Mouse (Mus musculus) lung, embryonic 15.5 days (tissue): Measurements from ENCODE around the gene Eml1. TPM values are rescaled to one million over a fixed set of nuclear protein-coding genes. Genes with fewer than 3 reads are reported as not detected.

Experiments used
- ATAC-seq: fragments of 200-750 bp; cut with Nextera tagmentation; 2 replicates; pipeline ENCODE4 v1.8.0; 2017; ENCODE audit warnings: moderate number of reproducible peaks, borderline replicate concordance; ENCODE audit not compliant: low FRiP score, low TSS enrichment; ENCODE audit errors: extremely low read depth
- H3K27ac ChIP-seq: fragments of 300-500 bp; sonication (generic); 2 replicates; pipeline ENCODE4 v1.5.1; 2015; ENCODE audit warnings: moderate library complexity, mild to moderate bottlenecking, inconsistent platforms
- H3K27me3 ChIP-seq: fragments of 300-500 bp; sonication (generic); 2 replicates; pipeline ENCODE4 v1.6.1; 2015; ENCODE audit warnings: inconsistent platforms
- H3K36me3 ChIP-seq: fragments of 300-500 bp; sonication (generic); 2 replicates; pipeline ENCODE4 v1.6.1; 2015; ENCODE audit warnings: inconsistent platforms
- H3K4me1 ChIP-seq: fragments of 300-500 bp; sonication (generic); 2 replicates; pipeline ENCODE4 v1.6.1; 2015; ENCODE audit warnings: inconsistent platforms
- H3K4me2 ChIP-seq: fragments of 300-500 bp; sonication (generic); 2 replicates; pipeline ENCODE4 v1.6.1; 2015; ENCODE audit warnings: inconsistent platforms, mild to moderate bottlenecking, moderate library complexity
- H3K4me3 ChIP-seq: fragments of 300-500 bp; sonication (generic); 2 replicates; pipeline ENCODE4 v1.5.1; 2015; ENCODE audit warnings: mild to moderate bottlenecking, inconsistent platforms
- H3K9ac ChIP-seq: fragments of 300-500 bp; sonication (generic); 2 replicates; pipeline ENCODE4 v1.6.1; 2015; ENCODE audit warnings: inconsistent platforms
- H3K9me3 ChIP-seq: fragments of 300-500 bp; sonication (generic); 2 replicates; pipeline ENCODE4 v1.6.1; 2016; ENCODE audit warnings: inconsistent platforms
- WGBS: fragments of 180-500 bp; shearing (Covaris S2); methylation state at CpG from one replicate; pipeline ENCODE4 v1.1.7; 2015; 5-methylcytosine and 5-hydroxymethylcytosine counted together
- polyA plus RNA-seq: library from polyadenylated mRNA; unstranded; fragments of >200 nt; fragmentation: Nextera tagmentation; extraction: Ambion mirVana; gene quantifications from 2 replicates; pipeline ENCODE4 v1.2.1, GENCODE M21; 2015

Gene Eml1
- polyA plus RNA-seq, 1 experiment from 2014 or later = 117 TPM

DNA sequence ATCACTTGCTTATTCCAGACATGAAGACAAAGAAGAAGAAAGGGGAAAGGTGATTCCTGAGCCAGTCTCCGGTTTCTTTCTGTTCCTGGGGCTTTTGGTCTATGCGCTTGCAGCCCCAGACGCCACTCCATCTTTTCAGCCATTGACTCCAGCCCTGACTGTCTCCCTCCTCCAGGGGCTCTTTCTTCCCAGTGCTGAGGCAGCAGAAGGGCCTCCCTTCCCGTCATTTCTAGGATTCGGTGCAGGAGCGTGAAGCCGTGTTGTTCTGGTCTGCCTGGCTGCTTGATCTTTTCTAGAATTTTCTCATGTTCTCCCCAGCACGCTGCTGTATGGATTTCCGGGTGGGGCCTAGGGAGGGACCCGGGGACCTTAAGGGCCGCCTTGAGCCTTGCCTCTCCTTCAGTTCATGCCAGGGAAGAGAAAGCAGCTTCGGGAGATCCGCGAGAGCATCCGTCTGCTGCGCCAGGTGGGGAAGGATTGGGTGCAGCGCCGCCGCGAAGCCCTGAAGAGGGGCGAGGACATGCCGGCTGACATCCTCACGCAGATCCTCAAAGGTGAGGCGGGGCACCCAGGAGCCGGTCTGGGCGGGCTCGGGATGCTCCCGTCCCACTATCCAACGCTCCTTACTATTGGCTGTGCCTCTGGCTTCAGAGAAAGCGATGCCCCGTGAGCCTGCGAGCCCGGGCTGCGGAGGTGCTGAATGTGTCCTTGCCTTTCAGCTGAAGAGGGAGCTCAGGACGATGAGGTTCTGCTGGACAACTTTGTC lies 18.2 kb upstream of the Eml1 start:
- Histone ChIP-seq H3K9me3 (no peaks in the 10 kb centered on the region), H3K4me2 (peak overlapping the region; percentile 43), H3K4me1 (peaks cover 5% of the 10 kb centered on the region; the same call in 1 of the 2 replicates), H3K27ac (no peak overlapping the region), H3K4me3 (peak overlapping the region; percentile 16), H3K36me3 (no peaks in the 10 kb centered on the region), H3K9ac (no peak overlapping the region), H3K27me3 (peaks cover 39% of the 10 kb centered on the region)
- WGBS = 10% methylated on average over 35 of the region's 35 CpGs
- no peak for ATAC-seq

DNA sequence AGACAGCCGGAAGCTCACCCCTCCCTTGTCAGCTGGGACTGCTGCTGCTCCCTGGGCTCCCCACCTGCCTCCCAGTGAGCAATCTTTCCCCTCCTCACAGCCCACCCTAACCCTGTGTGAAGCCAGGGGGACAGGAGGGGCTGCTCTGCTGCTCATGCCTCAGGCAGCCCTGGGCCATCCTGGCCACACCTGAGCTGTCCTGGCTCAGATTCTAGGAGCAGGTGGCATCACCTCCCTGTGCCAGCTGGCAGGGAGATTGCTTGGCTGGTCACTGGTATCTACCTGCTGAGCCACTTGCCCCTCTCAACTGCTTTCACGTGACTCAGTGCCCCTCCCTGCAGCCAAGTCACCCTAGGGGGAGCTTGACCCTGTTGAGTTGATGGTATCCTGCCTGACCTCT lies 16.5 kb upstream of the Eml1 start:
- WGBS = 69% methylated on average over 2 of the region's 2 CpGs
- Histone ChIP-seq H3K4me3 (no peak overlapping the region), H3K27ac (no peak overlapping the region), H3K9me3 (no peaks in the 10 kb centered on the region), H3K27me3 (peaks cover 39% of the 10 kb centered on the region), H3K36me3 (no peaks in the 10 kb centered on the region), H3K9ac (no peak overlapping the region), H3K4me2 (no peak overlapping the region), H3K4me1 (peaks cover 5% of the 10 kb centered on the region; the same call in 1 of the 2 replicates)
- ATAC-seq = no peak

DNA sequence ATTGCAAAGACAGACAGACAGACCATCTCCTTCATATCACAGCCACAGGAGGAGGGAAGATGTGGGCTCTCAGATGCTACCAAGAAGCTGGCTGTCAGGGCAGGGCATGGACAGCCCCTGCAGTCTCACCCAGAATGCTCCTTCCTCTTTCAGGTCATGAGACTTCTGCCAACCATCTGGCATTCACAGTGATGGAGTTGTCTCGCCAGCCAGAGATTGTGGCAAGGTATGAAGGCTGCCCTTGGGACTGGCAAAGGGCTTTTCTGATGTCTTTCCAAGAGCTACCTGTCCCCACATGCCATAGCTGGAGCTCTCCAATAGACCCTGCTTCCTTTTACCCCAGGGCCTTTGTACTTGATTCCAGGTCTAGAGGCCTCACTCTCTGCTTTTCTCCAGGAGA lies 15.5 kb upstream of the Eml1 start:
- no peak for ATAC-seq
- no peak overlapping the region for H3K4me3 ChIP-seq

DNA sequence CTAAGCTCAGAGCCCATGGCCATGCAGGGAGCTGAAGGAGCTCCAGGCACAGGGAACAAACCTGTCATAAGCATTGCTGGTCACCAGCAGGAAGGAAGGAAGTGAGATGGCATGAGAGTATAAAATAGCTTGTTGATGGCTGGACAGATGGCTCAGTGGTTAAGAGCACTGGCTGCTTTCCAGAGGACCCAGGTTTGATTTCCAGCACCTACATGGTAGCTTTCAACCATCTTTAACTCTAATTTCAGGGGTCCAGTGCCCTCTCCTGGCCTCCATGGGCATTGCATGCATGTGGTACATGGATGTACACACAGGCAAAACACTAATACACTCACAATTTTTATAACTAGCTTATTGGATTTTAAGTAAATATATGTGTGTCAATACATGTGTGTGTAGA lies 14.8 kb upstream of the Eml1 start:
- no peak overlapping the region for H3K9ac ChIP-seq
- no peak overlapping the region for H3K4me2 ChIP-seq
- no peaks in the 10 kb centered on the region for H3K36me3 ChIP-seq
- H3K4me1 ChIP-seq = peaks cover 5% of the 10 kb centered on the region; the same call in 1 of the 2 replicates
- H3K27me3 ChIP-seq = peaks cover 33% of the 10 kb centered on the region
- ATAC-seq = no peak
- no peak overlapping the region for H3K27ac ChIP-seq
- no peak overlapping the region for H3K4me3 ChIP-seq
- H3K9me3 ChIP-seq = no peaks in the 10 kb centered on the region

More for the DNA sequence above, 15.5 kb upstream of the Eml1 start:
- Histone ChIP-seq H3K36me3 (no peaks in the 10 kb centered on the region), H3K4me1 (peaks cover 5% of the 10 kb centered on the region; the same call in 1 of the 2 replicates), H3K9ac (no peak overlapping the region), H3K27ac (no peak overlapping the region), H3K27me3 (peaks cover 39% of the 10 kb centered on the region), H3K9me3 (no peaks in the 10 kb centered on the region), H3K4me2 (no peak overlapping the region)
- WGBS = 75% methylated on average over 1 of the region's 1 CpGs

DNA sequence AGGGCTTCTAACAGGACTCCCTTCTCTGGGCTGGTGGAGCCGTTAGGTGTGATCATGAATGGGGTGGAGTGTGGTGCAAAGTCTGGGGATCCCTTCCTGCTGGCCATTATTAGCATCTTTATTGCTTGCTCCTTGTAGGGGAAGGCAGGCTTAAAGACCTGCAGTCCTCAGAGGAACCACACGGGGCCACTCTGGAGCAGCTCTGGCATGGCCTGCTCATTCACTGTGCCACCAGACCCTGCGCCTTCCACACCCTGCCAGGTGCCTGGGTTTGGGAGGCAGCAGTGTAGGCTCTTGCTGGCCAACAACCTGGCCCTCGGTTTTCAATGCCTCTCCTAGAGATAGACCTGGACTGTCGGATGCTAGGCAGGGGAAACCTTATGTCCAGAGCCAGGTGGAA lies 7.0 kb upstream of the Eml1 start:
- Histone ChIP-seq H3K27ac (peak overlapping the region; percentile 65; the same call in 1 of the 2 replicates), H3K4me2 (no peak overlapping the region), H3K4me3 (no peak overlapping the region), H3K36me3 (no peaks in the 10 kb centered on the region), H3K9me3 (no peaks in the 10 kb centered on the region), H3K27me3 (no peaks in the 10 kb centered on the region), H3K9ac (0 out of 2 replicates have a peak overlapping the region, but pooled peaks have one; percentile 7), H3K4me1 (peaks cover 31% of the 10 kb centered on the region)
- ATAC-seq = peak; percentile 55; the same call in 1 of the 2 replicates
- 4% methylated on average over 5 of the region's 5 CpGs for WGBS

DNA sequence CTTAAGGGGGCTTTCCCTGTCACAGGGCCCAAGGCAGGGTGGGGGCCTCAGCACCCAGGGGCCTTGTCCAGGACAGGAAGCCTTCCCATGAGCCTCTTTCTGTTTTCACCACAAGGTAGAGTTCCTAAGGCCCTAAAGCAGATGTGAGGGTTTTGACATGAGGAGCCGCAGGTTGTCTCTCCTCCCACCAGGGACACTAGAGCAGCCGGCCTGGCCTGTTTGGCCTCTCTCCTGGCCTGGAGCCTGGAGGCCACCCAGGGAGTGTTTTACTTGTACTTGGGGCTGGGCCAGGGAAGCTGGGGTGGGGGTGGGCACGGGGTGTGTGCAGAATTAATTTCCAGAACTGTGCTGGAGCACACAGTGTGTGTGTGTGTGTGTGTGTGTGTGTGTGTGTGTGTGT lies 5.4 kb upstream of the Eml1 start:
- no peaks in the 10 kb centered on the region for H3K36me3 ChIP-seq
- no peak overlapping the region for H3K9ac ChIP-seq
- no peak overlapping the region for H3K4me3 ChIP-seq
- H3K4me1 ChIP-seq = peaks cover 42% of the 10 kb centered on the region
- H3K27me3 ChIP-seq = no peaks in the 10 kb centered on the region
- peak; percentile 73 for ATAC-seq
- no peak overlapping the region for H3K4me2 ChIP-seq
- no peaks in the 10 kb centered on the region for H3K9me3 ChIP-seq
- H3K27ac ChIP-seq = peak overlapping the region; percentile 65
- WGBS = 11% methylated on average over 3 of the region's 3 CpGs

DNA sequence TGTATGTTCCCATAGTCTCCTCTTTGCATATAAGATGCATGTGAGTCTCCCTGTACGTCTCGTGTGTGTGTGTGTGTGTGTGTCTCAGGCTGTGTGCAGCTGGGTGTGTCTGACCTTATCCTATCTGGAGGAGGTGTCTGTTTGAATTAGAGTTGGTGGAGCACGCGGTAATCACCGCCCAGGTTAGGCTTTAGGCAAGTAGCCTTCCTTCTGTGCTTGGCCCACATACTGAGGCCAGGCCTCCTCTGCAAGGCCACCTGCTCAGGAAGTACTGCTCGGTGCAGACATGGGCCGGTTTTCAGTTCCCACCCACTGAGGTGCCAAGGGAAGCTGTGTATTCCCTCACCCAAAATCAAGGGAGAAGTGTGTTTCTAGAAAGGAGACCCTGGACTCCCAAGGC lies 4.9 kb upstream of the Eml1 start:
- Histone ChIP-seq H3K27ac (peak overlapping the region; percentile 65), H3K27me3 (no peaks in the 10 kb centered on the region), H3K9ac (no peak overlapping the region), H3K9me3 (no peaks in the 10 kb centered on the region), H3K36me3 (no peaks in the 10 kb centered on the region), H3K4me2 (no peak overlapping the region), H3K4me1 (peaks cover 47% of the 10 kb centered on the region), H3K4me3 (no peak overlapping the region)
- no peak for ATAC-seq
- 28% methylated on average over 7 of the region's 7 CpGs for WGBS

DNA sequence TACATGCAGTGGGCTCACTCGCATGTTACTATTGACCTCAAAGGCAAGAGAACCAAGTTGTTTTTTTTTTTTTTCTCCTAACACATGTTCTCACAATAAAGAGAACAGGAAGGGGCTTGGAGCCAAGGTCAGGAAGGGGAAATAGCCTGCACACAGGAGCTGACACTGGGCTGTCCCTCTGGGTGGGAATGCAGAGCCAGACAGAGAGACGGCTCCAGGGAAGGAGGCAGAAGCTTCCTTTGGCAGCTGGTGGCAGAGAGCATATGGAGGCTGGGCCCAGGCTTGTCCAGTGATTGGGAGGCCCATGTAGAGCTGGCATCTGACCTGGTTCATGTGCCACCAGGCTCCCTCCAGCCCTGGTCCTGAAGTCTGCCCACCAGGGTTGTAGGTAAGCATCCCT lies 2.8 kb upstream of the Eml1 start:
- Histone ChIP-seq H3K9ac (no peak overlapping the region), H3K36me3 (no peaks in the 10 kb centered on the region), H3K4me2 (no peak overlapping the region), H3K4me3 (no peak overlapping the region), H3K9me3 (no peaks in the 10 kb centered on the region), H3K4me1 (peaks cover 66% of the 10 kb centered on the region), H3K27ac (0 out of 2 replicates have a peak overlapping the region, but pooled peaks have one; percentile 2), H3K27me3 (no peaks in the 10 kb centered on the region)
- WGBS = 47% methylated on average over 2 of the region's 2 CpGs
- ATAC-seq = no peak

DNA sequence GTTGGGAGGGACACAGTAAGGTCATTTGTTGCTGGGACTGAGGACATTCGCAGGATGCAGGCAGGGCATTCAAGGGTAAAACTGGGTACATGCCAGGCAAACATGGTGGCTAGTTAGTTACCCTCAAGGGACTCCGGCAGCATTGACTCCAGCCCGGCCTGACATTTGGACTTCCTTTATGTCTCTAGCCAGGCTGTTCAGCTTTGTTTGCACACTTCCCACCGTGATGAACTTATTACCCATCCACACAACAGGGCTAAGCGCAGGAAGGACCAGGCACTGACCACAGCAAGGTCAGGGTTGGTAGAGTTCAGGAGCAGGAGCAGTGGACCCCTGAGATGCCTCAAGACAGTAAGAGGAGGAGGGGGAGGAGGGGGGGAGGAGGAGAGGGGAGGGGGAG lies 1.8 kb upstream of the Eml1 start:
- 43% methylated on average over 5 of the region's 5 CpGs for WGBS
- Histone ChIP-seq H3K4me3 (no peak overlapping the region), H3K27ac (peak overlapping the region; percentile 39; the same call in 1 of the 2 replicates), H3K9ac (no peak overlapping the region), H3K4me2 (no peak overlapping the region), H3K27me3 (no peaks in the 10 kb centered on the region), H3K9me3 (no peaks in the 10 kb centered on the region), H3K4me1 (peaks cover 69% of the 10 kb centered on the region), H3K36me3 (no peaks in the 10 kb centered on the region)
- ATAC-seq = no peak

DNA sequence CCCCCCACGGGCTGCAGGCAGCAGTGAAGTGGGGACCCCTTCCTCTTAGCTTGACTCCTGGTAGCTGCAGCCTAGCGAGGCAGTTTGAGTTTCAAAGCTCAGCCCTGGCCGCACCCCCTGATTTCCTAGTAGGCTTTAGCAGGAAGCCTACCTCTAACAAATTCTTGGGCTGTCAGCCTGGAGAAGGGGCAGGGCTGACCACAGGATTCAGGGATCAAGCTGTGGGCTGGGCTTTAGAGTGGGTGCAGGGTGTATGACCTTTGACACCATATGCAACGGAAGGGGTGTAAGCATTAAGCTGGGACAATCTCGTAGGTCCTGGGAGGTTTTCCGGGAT lies 640 bp downstream of the Eml1 start:
- H3K4me2 ChIP-seq = peak overlapping the region; percentile 48
- 46% methylated on average over 6 of the region's 6 CpGs for WGBS
- H3K4me1 ChIP-seq = peaks cover 51% of the 10 kb centered on the region
- H3K27me3 ChIP-seq = no peaks in the 10 kb centered on the region
- H3K4me3 ChIP-seq = peak overlapping the region; percentile 16
- H3K36me3 ChIP-seq = no peaks in the 10 kb centered on the region
- H3K27ac ChIP-seq = peak overlapping the region; percentile 80
- peak overlapping the region; percentile 23 for H3K9ac ChIP-seq
- H3K9me3 ChIP-seq = no peaks in the 10 kb centered on the region
- ATAC-seq = 0 out of 2 replicates have a peak, but pooled peaks have one; percentile 1

DNA sequence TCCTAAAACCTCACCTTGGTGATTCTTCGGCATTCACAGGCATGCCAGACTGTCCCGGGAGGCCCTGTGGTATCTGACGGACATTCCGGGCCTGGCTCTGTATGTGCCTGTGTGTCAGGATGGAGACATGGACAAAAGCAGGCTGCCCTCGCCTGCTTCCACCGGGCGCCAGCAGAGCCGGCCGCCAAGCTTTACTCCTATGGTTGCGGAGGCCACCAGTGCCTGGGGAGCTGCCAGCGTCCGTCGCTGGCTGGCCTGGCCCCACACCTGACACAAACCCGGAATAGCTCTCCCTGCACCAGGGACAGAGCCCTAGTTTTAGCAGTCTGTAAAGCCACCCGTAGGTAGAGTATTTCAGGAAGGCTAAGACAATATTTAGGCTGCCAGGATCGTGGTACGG lies 1.5 kb downstream of the Eml1 start:
- Histone ChIP-seq H3K4me2 (peak overlapping the region; percentile 48; the same call in 1 of the 2 replicates), H3K27ac (no peak overlapping the region), H3K4me1 (peaks cover 51% of the 10 kb centered on the region), H3K9me3 (no peaks in the 10 kb centered on the region), H3K36me3 (no peaks in the 10 kb centered on the region), H3K9ac (no peak overlapping the region), H3K4me3 (no peak overlapping the region), H3K27me3 (no peaks in the 10 kb centered on the region)
- ATAC-seq = no peak
- 76% methylated on average over 17 of the region's 17 CpGs for WGBS

DNA sequence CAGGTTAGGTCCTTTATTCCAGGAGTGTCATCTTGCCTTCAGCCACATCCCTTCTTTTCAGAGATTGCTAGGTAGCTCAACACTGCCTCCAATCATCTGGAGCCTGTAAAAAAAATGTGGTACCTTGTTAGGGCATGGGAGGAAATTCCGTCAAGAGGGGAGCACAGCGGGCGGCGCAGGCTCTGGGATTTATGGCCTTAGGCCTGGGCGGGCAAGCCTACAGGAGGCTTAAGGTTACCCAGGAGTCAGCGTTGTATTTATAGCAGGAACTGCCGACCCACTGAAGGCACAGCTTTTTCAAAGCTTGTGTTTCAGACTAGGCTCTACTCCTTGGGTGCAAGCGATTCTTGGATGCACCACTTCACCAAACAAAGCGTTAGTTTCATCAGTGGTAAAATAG lies 2.9 kb downstream of the Eml1 start:
- no peak overlapping the region for H3K9ac ChIP-seq
- H3K9me3 ChIP-seq = no peaks in the 10 kb centered on the region
- WGBS = 73% methylated on average over 9 of the region's 9 CpGs
- H3K4me3 ChIP-seq = no peak overlapping the region
- H3K27ac ChIP-seq = no peak overlapping the region
- peaks cover 43% of the 10 kb centered on the region for H3K4me1 ChIP-seq
- H3K4me2 ChIP-seq = no peak overlapping the region
- ATAC-seq = no peak
- no peaks in the 10 kb centered on the region for H3K27me3 ChIP-seq
- no peaks in the 10 kb centered on the region for H3K36me3 ChIP-seq
